Mouse (Mus musculus) kidney, embryonic 16.5 days (tissue): Measurements from ENCODE around the gene Defb30. TPM values are rescaled to one million over a fixed set of nuclear protein-coding genes. Genes with fewer than 3 reads are reported as not detected.

Experiments
- ATAC-seq: fragments of 200-750 bp; cut with Nextera tagmentation; 2 replicates; pipeline ENCODE4 v1.8.0; 2017; ENCODE audit warnings: moderate TSS enrichment; ENCODE audit not compliant: low FRiP score, low TSS enrichment
- H3K27ac ChIP-seq: fragments of 300-500 bp; sonication (generic); 2 replicates; pipeline ENCODE4 v1.5.1; 2014; ENCODE audit warnings: low read length
- H3K27me3 ChIP-seq: fragments of 300-500 bp; sonication (generic); 2 replicates; pipeline ENCODE4 v1.6.1; 2014; ENCODE audit warnings: low read length, control low read depth, mixed read lengths; ENCODE audit not compliant: insufficient read depth
- H3K36me3 ChIP-seq: fragments of 300-500 bp; sonication (generic); 2 replicates; pipeline ENCODE4 v1.6.1; 2014; ENCODE audit warnings: low read length, control low read depth, mixed read lengths; ENCODE audit not compliant: insufficient read depth
- H3K4me1 ChIP-seq: fragments of 300-500 bp; sonication (generic); 2 replicates; pipeline ENCODE4 v1.6.1; 2014; ENCODE audit warnings: low read length, control low read depth, mixed read lengths; ENCODE audit not compliant: insufficient read depth
- H3K4me2 ChIP-seq: fragments of 300-500 bp; sonication (generic); replicated peaks from 2 replicates; pipeline ENCODE4 v1.6.1; 2014; ENCODE audit warnings: low read depth, low read length
- H3K4me3 ChIP-seq: fragments of 300-500 bp; sonication (generic); 2 replicates; pipeline ENCODE4 v1.5.1; 2014; ENCODE audit warnings: mild to moderate bottlenecking, low read length
- H3K9ac ChIP-seq: fragments of 300-500 bp; sonication (generic); replicated peaks from 2 replicates; pipeline ENCODE4 v1.6.1; 2014; ENCODE audit warnings: low read length
- H3K9me3 ChIP-seq: fragments of 300-500 bp; sonication (generic); 2 replicates; pipeline ENCODE4 v1.6.1; 2016; ENCODE audit warnings: low read length, control low read depth
- WGBS: fragments of 180-500 bp; shearing (Covaris S2); extraction: QIAGEN DNeasy Blood & Tissue Kit; methylation state at CpG from one replicate; pipeline ENCODE4 v1.1.7; 2014; 5-methylcytosine and 5-hydroxymethylcytosine counted together
- polyA plus RNA-seq: library from polyadenylated mRNA; unstranded; fragments of >200 nt; fragmentation: Nextera tagmentation; extraction: Ambion mirVana; gene quantifications from 2 replicates; pipeline ENCODE4 v1.2.1, GENCODE M21; 2015

The Defb30 gene
- polyA plus RNA-seq, 1 experiment from 2014 or later: not detected

DNA sequence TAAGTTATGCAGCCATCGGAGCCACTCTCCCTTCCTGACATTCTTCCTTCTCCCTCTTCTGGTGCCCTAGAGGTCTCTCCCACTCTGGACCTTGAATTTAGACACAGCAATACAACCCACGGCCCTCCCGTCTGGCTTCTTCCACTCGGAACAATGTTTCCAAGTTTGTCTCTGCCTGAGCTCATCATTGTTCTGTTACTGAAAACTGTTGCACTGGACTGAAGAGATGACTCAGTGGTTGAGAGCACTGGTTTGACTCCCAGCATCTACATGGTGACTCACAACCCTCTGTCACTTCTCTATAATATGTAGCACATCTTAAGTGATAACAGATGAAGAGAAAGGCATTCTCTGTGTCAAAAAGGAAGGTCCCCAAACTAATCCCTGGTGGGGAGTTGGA lies 35.1 kb downstream of the Defb30 start:
- WGBS: 81% methylated on average over 4 of the region's 4 CpGs
- no peak overlapping the region for H3K4me3 ChIP-seq
- no peaks in the 10 kb centered on the region for H3K36me3 ChIP-seq
- H3K4me2 ChIP-seq: no peak overlapping the region
- H3K9me3 ChIP-seq: peaks cover 5% of the 10 kb centered on the region; the same call in 1 of the 2 replicates
- H3K4me1 ChIP-seq: no peaks in the 10 kb centered on the region
- no peak overlapping the region for H3K27ac ChIP-seq
- no peak for ATAC-seq
- H3K9ac ChIP-seq: no peak overlapping the region
- H3K27me3 ChIP-seq: no peaks in the 10 kb centered on the region

DNA sequence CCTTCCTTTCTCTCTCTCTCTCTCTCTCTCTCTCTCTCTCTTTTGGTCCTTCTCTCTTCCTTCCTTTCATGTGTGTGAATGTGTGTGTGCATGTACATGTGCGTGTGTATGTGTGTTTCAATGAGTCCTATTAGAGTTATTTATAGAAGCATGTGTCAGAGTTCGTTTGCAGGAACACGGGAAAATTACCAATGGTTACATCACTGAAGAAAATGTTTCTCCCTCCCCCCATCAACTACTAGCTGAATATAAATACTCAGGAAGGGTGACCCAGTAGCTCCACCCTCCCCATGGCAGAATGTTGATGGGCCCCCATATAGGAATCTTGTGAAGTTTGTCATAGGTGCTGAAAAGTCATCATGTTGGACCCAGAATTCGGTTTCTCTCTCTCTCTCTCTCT lies 36.7 kb downstream of the Defb30 start:
- Histone ChIP-seq H3K9me3 (peaks cover 5% of the 10 kb centered on the region; the same call in 1 of the 2 replicates), H3K4me1 (no peaks in the 10 kb centered on the region), H3K27me3 (no peaks in the 10 kb centered on the region), H3K4me2 (no peak overlapping the region), H3K4me3 (no peak overlapping the region), H3K9ac (no peak overlapping the region), H3K36me3 (no peaks in the 10 kb centered on the region), H3K27ac (no peak overlapping the region)
- 61% methylated on average over 4 of the region's 4 CpGs for WGBS
- no peak for ATAC-seq

DNA sequence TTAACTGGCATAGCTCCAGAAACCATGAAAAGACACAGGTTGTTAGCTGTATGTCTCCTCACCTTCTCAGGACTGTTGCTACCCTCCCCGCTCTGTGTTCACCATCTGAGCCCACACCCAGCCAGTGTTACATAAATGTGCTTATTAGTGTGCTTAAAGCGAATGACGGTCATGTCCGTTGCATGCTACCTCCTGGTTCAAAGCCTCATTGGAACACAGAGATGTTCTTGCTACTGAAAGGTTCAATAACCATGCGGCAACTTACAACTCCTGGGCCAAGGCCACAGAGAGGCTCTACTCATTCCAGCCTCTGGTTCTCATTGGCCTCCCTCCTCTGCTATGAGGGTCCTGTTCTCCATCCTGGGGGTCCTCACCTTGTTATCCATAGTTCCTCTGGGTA lies 38.3 kb downstream of the Defb30 start, which contains the start of gene Defb43:
TSS of gene Defb43 (plus strand) at position 301 of the 400 bp plus-strand sequence.
- Histone ChIP-seq H3K9me3 (peaks cover 5% of the 10 kb centered on the region; the same call in 1 of the 2 replicates), H3K9ac (no peak within 1 kb of the TSS), H3K4me2 (no peak within 1 kb of the TSS), H3K4me1 (no peaks in the 10 kb centered on the region), H3K36me3 (no peaks in the 10 kb centered on the region), H3K27me3 (no peaks in the 10 kb centered on the region), H3K27ac (no peak within 1 kb of the TSS), H3K4me3 (no peak within 1 kb of the TSS)
- ATAC-seq: no peak
- 94% methylated on average over 5 of the region's 5 CpGs for WGBS

DNA sequence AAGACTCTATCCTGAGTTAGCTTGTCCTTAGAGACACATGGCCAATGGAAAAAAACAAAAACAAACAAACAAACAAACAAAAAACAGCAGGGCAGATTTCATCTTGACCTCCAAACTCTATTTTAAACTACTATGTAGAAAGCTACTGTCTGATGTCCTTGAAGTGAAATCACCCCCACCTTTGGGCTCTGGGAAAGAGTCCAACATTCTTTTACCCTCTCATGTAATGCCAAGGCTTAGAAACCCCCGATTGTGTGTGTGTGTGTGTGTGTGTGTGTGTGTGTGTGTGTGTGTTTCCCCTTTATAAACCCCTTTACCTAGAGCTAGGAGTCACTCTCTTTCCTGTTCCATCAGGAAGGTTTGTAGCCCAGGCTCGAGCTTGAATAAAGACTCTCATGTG lies 47.2 kb downstream of the Defb30 start:
- Histone ChIP-seq H3K4me2 (no peak overlapping the region), H3K27ac (no peak overlapping the region), H3K27me3 (no peaks in the 10 kb centered on the region), H3K4me3 (no peak overlapping the region), H3K9me3 (no peaks in the 10 kb centered on the region), H3K36me3 (no peaks in the 10 kb centered on the region), H3K4me1 (0 out of 2 replicates have a peak, but pooled peaks cover 5% of the 10 kb centered on the region), H3K9ac (no peak overlapping the region)
- ATAC-seq: no peak
- WGBS: 69% methylated on average over 2 of the region's 2 CpGs

DNA sequence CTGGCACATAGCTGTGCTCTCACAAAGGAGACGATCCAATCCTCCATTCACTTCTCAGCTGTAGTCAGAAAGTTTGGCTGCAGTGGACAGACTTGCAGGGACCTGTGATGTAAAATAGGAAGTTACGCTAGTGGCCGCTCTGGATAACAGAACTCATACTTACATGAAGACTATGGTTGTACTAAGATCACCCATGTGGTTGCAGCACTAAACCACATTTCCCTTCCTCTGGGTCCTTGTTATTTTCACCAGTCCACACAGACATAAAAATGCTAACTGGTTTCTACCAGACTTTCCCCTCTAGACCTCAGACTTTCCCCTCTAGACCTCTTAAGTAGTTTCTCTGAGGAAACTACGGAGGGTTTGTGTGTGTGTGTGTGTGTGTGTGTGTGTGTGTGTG lies 50.8 kb downstream of the Defb30 start:
- ATAC-seq: no peak
- Histone ChIP-seq H3K27me3 (no peaks in the 10 kb centered on the region), H3K4me1 (0 out of 2 replicates have a peak, but pooled peaks cover 6% of the 10 kb centered on the region), H3K9ac (no peak overlapping the region), H3K27ac (no peak overlapping the region), H3K4me3 (no peak overlapping the region), H3K36me3 (no peaks in the 10 kb centered on the region), H3K4me2 (no peak overlapping the region), H3K9me3 (no peaks in the 10 kb centered on the region)
- WGBS: 92% methylated on average over 4 of the region's 4 CpGs

DNA sequence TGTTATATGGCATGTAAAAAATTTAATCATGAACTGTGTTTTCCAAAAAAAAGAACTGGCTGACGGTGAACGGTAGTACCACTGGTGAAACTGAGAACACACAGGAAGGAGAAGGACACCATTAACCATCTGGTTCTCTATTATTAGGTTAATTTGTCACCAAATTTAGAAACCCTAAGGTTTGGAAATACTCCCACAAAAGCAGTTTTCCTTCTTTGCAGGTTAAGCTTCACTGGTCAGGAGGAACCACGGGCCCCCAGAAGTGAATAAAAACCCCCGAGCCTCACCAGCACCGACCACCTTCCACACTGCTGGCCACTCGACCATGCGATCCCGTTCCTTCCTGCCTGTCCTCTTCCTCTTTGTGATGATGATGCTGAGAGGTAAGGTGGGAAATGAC lies 52.0 kb downstream of the Defb30 start, which contains the start of gene Defb47:
TSS of gene Defb47 (plus strand) at position 301 of the 400 bp plus-strand sequence.
- Histone ChIP-seq H3K9me3 (no peaks in the 10 kb centered on the region), H3K4me1 (0 out of 2 replicates have a peak, but pooled peaks cover 6% of the 10 kb centered on the region), H3K4me2 (no peak within 1 kb of the TSS), H3K27me3 (no peaks in the 10 kb centered on the region), H3K27ac (no peak within 1 kb of the TSS), H3K36me3 (no peaks in the 10 kb centered on the region), H3K9ac (no peak within 1 kb of the TSS), H3K4me3 (no peak within 1 kb of the TSS)
- WGBS: 58% methylated on average over 8 of the region's 8 CpGs
- no peak for ATAC-seq

DNA sequence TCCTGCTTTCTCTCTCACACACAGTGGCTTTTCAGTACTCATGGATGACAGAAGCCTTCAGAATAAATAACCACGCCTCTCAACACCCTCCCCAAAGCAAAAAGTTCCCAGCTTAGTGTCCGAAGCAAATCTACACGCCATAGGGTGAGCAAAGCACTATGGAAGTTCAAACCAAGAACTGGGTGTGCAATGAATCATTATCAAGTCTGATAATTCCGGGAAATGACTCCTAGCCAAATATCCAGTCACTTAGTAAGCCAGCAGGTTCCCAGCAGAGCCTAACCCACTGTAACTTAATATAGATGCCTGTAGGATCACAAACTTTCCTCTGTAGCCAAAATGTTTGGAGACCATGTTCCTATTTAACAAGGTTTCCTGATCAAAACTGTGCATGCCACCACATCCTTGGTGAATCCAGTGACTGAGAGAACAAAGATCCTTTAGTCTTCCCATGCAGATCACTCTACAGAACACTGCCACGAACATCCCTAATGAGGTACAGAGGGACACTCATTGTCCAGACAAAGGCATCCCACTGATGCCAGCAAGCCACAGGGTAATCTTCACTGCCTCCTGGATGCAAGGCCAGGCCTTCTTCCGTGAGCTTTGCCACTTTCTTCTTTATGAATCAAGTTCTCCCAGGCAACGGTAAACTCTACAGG lies 57.8 kb downstream of the Defb30 start:
- Histone ChIP-seq H3K9ac (no peak overlapping the region), H3K4me2 (no peak overlapping the region), H3K4me3 (no peak overlapping the region), H3K27me3 (no peaks in the 10 kb centered on the region), H3K4me1 (no peaks in the 10 kb centered on the region), H3K36me3 (no peaks in the 10 kb centered on the region), H3K27ac (no peak overlapping the region), H3K9me3 (no peaks in the 10 kb centered on the region)
- ATAC-seq: no peak
- 81% methylated on average over 7 of the region's 7 CpGs for WGBS

DNA sequence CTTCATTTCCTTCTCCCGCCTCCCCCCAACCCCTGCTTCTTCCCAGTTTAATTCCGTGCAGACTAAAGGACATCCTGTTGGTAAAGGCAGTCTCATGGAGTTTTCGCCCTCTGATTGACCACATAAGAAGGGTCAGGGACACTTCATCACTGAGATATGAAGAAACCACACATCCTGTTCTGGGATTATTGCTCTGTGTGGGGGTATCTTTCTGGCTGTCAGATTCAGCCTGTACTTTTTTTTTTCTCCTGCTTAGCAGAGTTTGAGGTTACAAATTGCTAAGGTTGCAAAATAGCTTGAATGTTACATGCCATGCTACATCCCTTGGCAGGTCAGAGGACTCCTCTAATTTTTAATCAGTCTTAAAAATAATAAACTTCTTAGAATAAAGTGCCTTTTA lies 58.5 kb downstream of the Defb30 start:
- Histone ChIP-seq H3K9ac (no peak overlapping the region), H3K4me2 (no peak overlapping the region), H3K27ac (no peak overlapping the region), H3K9me3 (no peaks in the 10 kb centered on the region), H3K4me3 (no peak overlapping the region), H3K4me1 (no peaks in the 10 kb centered on the region), H3K27me3 (no peaks in the 10 kb centered on the region), H3K36me3 (no peaks in the 10 kb centered on the region)
- WGBS: 53% methylated on average over 3 of the region's 3 CpGs
- no peak for ATAC-seq

DNA sequence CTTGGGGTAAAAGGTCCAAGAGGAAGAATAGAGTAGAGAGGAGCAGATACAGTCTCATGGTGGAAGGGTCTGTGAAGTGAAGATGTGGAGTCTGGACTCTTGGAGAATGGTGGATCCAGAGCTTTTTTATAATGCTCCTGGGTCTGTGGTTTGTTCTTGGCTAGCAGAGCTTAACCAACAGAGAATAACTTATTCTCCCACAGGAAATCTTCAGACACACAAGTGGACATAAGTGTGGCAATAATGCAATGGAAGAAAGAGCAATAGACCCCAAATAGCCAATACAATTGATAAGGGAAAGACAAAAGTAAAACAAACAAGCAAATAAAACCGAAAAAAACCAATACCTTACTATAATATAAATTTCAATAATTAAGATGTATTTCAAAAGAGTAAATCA lies 65.3 kb downstream of the Defb30 start, which contains the start of gene Defb48:
TSS of gene Defb48 (minus strand) at position 101 of the 400 bp plus-strand sequence.
- Histone ChIP-seq H3K27ac (no peak within 1 kb of the TSS), H3K4me1 (no peaks in the 10 kb centered on the region), H3K9me3 (no peaks in the 10 kb centered on the region), H3K36me3 (no peaks in the 10 kb centered on the region), H3K4me3 (no peak within 1 kb of the TSS), H3K27me3 (no peaks in the 10 kb centered on the region), H3K4me2 (no peak within 1 kb of the TSS), H3K9ac (no peak within 1 kb of the TSS)
- 68% methylated on average over 1 of the region's 1 CpGs for WGBS
- ATAC-seq: no peak
